Mouse (Mus musculus) monocyte, adult 2 months (primary cell): ENCODE measurements around the gene Otub1.

ENCODE experiments used
- DNase-seq, 2 experiments: peaks; one replicate each; pipeline ENCODE4 v3.0.0; 2022; ENCODE audit warnings: low spot score in 2 of 2, low read depth in 1 of 2

Gene Otub1

GRCm38 (mm10) chr19:7177804-7178511 is 28.2 kb downstream of the Otub1 start:
- DNase-seq, result no peak

- no peak for DNase-seq
These were observed 29.9 kb downstream of the Otub1 start for GRCm38 (mm10) chr19:7176041-7176696.

GRCm38 (mm10) chr19:7172051-7172866 is 33.9 kb downstream of the Otub1 start:
- DNase-seq, result no peak

GRCm38 (mm10) chr19:7171447-7171846 is 34.7 kb downstream of the Otub1 start:
- no peak for DNase-seq

GRCm38 (mm10) chr19:7170916-7171315 is 35.2 kb downstream of the Otub1 start:
- no peak for DNase-seq

- DNase-seq, result no peak
These were observed 37.7 kb downstream of the Otub1 start for GRCm38 (mm10) chr19:7168423-7168822.

- no peak for DNase-seq
These were observed 39.3 kb downstream of the Otub1 start for GRCm38 (mm10) chr19:7166767-7167166.

GRCm38 (mm10) chr19:7166200-7166711 is 39.9 kb downstream of the Otub1 start:
- no peak for DNase-seq

- DNase-seq, result no peak
These were observed 40.5 kb downstream of the Otub1 start for GRCm38 (mm10) chr19:7165509-7166199.

- DNase-seq, result no peak
These were observed 41.2 kb downstream of the Otub1 start for GRCm38 (mm10) chr19:7164820-7165323.

- DNase-seq, result no peak
These were observed 41.9 kb downstream of the Otub1 start for GRCm38 (mm10) chr19:7164238-7164637.

GRCm38 (mm10) chr19:7161064-7161463 is 45.1 kb downstream of the Otub1 start:
- DNase-seq, result no peak

GRCm38 (mm10) chr19:7160151-7160906 is 45.8 kb downstream of the Otub1 start:
- no peak for DNase-seq

- no peak for DNase-seq
These were observed 48.4 kb downstream of the Otub1 start for GRCm38 (mm10) chr19:7157734-7158133.

GRCm38 (mm10) chr19:7155196-7155595 is 50.9 kb downstream of the Otub1 start:
- DNase-seq, result no peak

GRCm38 (mm10) chr19:7153232-7153631 is 52.9 kb downstream of the Otub1 start:
- DNase-seq, result no peak

GRCm38 (mm10) chr19:7151927-7152653 is 54.0 kb downstream of the Otub1 start:
- no peak for DNase-seq

- no peak for DNase-seq
These were observed 54.7 kb downstream of the Otub1 start for GRCm38 (mm10) chr19:7151300-7151926.

GRCm38 (mm10) chr19:7149158-7149685 is 56.9 kb downstream of the Otub1 start:
- DNase-seq, result no peak
